Mouse (Mus musculus) myocyte (in vitro differentiated cells): ENCODE data around the gene Jhy.

Experiments used
- CEBPB ChIP-seq: IDR thresholded peaks from 2 replicates; pipeline ENCODE4 v1.6.1; 2011; ENCODE audit warnings: mild to moderate bottlenecking, moderate library complexity; ENCODE audit not compliant: poor library complexity, insufficient read depth, severe bottlenecking
- MAX ChIP-seq: IDR thresholded peaks from one replicate; pipeline ENCODE4 v1.6.1; 2011; ENCODE audit warnings: low read depth, mild to moderate bottlenecking, control low read depth
- MYOD1 ChIP-seq, 3 experiments: IDR thresholded peaks; one replicate each; pipeline ENCODE4 v1.6.1; 2011; ENCODE audit warnings: control low read depth in 2 of 3, low read depth in 2 of 3, mild to moderate bottlenecking in 2 of 3, moderate library complexity in 1 of 3; ENCODE audit not compliant: insufficient read length in 2 of 3, control insufficient read depth in 1 of 3
- POLR2A ChIP-seq: IDR thresholded peaks from one replicate; pipeline ENCODE4 v1.6.1; 2011; ENCODE audit warnings: low read depth, mild to moderate bottlenecking, control low read depth, moderate library complexity; ENCODE audit not compliant: insufficient read length
- POLR2AphosphoS2 ChIP-seq: IDR thresholded peaks from one replicate; pipeline ENCODE4 v1.6.1; 2011; ENCODE audit warnings: low read depth, control low read depth; ENCODE audit not compliant: insufficient read length
- SRF ChIP-seq: IDR thresholded peaks from one replicate; pipeline ENCODE4 v1.6.1; 2011; ENCODE audit warnings: low read depth; ENCODE audit not compliant: control insufficient read depth, insufficient read length
- TCF12 ChIP-seq: IDR thresholded peaks from one replicate; pipeline ENCODE4 v1.6.1; 2011; ENCODE audit warnings: mild to moderate bottlenecking, control low read depth; ENCODE audit not compliant: poor library complexity, insufficient read depth, severe bottlenecking
- USF1 ChIP-seq: IDR thresholded peaks from one replicate; pipeline ENCODE4 v1.6.1; 2011; ENCODE audit warnings: low read depth, mild to moderate bottlenecking, control low read depth, moderate library complexity

DNA sequence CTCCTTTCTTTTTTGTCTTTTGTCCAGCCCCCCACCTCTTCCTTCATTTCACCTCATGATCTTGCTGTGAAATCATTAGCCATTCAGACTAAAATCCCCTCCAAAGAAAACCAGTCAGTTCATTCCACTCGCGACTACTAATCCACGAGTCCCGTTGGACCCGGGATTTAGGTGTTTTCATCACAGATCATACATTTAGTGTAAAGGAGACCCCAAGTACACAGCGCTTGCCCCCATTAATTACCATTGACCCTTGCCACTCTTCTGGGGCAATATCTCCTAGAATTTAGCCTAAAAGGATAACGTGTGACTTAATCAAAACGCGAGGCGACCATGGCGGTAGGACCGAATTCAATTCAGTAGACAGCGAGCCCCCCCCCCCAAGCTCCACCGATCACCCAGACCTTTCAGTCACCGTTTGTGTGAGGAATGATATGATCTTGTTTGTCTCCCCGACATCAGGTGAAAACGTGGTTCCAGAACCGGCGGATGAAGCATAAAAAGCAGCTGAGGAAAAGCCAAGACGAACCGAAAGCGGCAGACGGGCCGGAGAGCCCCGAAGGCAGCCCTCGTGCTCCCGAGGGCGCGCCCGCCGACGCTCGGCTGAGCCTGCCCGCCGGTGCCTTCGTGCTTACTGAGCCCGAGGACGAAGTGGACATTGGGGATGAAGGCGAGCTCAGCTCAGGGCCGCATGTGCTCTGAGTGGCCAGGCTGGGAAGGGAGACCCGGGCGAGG lies 86.6 kb downstream of the Jhy start:
- TF ChIP-seq TCF12 = no peak
- no peak for TF ChIP-seq POLR2AphosphoS2
- no peak for TF ChIP-seq POLR2A
- TF ChIP-seq MAX = no peak
- no peak for TF ChIP-seq USF1
- no peak for TF ChIP-seq CEBPB
- no peak for TF ChIP-seq SRF
- no peak for TF ChIP-seq MYOD1 (IDR thresholded peaks at IDR 0.05; ENCODE audit: control insufficient read depth in 1 of 3, insufficient read length in 2 of 3, low read depth in 2 of 3)
